Mouse (Mus musculus): ENCODE data around the gene Gm128.

Gene Gm128

GRCm38 (mm10) chr3:95200132-95200531, 41.3 kb downstream of the Gm128 start:
- DNase-seq (ENCODE audit: low read depth in 1 of 2, low spot score in 2 of 2) = no peak

DNA sequence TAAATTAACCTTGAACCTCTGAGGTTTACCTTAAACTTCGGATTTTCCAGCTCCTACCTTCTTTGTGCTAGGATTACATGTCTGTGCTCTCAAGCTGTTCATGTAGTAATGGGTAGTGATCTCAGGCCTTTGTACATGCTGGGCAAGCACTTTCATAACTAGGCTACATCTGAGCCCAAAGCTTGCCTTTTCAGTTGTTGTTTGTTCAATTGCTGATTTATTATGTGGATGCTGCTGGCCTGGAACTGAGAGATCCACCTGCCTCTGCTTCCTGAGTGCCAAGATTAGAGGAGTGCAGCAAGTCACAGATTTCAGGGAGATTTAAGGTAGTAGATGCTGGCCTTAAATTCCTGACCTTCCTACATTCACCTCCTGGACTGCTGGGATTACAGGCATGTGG, 42.3 kb downstream of the Gm128 start:
- DNase-seq (ENCODE audit: low read depth in 1 of 2, low spot score in 2 of 2) = no peak

DNA sequence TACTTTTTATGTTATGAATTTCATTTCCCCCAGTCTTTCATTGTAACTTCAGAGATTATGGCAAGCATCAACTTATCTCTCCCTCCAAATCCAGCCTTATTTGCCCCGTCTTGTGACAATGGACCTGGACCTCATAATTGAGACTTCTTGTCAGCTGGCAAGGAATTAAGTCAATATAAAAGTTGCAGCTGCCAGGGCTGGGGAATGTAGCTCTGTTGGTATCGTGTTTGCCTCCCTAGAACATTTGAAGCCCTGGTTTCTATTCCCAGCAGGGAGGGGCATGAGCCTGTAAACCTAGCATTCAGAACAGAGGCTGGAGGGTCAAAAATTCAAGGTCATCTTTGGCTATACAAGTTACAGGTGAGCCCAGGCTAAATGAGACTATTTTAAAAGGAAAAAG, 45.6 kb downstream of the Gm128 start:
- DNase-seq (ENCODE audit: low read depth in 1 of 2, low spot score in 2 of 2) = no peak

- DNase-seq (ENCODE audit: low read depth in 1 of 2, low spot score in 2 of 2) = no peak
Measured at GRCm38 (mm10) chr3:95194721-95195135, 46.7 kb downstream of the Gm128 start.
